Mouse (Mus musculus): ENCODE data around the gene Grin1. TPM values are rescaled to one million over a fixed set of nuclear protein-coding genes. Genes with fewer than 3 reads are reported as not detected.

Gene Grin1
- polyA plus RNA-seq, 1 experiment = 0.09 TPM

DNA sequence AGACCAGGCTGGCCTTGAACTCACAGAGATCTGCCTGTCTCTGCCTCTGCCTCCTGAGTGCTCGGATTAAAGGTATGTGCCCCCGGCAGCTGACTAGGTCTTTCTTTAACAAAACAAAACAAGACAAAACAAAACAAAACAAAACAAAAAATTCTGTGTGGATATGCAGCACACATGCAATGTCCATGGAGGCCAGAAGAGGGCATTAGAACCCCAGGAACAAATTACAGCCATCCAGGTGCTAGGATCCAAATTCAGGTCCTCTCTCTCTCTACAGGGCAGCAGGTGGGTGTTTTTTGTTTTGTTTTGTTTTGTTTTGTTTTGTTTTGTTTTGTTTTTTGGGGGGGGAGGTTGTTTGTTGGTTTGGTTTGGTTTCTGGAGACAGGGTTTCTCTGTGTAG, 60.1 kb downstream of the Grin1 start:
- TF ChIP-seq GATA1 (IDR thresholded peaks at IDR 0.05; ENCODE audit: low read length) = no peak

DNA sequence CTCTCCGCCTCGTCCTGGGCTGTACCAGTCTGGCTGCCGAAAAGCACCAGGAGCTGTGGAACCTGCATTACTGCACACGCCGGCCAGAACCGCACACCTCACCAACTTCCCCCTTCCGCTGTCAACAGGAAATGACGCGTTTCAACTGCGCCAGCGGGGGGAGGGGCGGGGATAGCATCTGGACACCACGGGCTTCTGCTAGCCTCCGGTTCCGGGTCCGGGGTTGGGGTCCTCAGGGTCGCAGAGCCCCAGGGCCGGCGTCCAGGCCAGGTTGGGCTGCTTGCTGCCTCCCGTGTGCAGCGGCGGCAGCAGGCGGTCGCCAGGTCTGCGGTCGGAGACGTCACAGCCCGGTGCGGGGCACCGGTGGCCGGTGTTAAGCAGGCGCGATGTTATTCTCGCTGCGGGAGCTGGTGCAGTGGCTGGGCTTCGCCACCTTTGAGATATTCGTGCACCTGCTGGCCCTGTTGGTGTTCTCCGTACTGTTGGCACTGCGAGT, 63.7 kb downstream of the Grin1 start, which contains the start of gene Tmem203:
Tmem203 (plus strand) TSS at position 156 of the 496 bp plus-strand sequence.
- TF ChIP-seq GATA1 (IDR thresholded peaks at IDR 0.05; ENCODE audit: low read length) = no peak

DNA sequence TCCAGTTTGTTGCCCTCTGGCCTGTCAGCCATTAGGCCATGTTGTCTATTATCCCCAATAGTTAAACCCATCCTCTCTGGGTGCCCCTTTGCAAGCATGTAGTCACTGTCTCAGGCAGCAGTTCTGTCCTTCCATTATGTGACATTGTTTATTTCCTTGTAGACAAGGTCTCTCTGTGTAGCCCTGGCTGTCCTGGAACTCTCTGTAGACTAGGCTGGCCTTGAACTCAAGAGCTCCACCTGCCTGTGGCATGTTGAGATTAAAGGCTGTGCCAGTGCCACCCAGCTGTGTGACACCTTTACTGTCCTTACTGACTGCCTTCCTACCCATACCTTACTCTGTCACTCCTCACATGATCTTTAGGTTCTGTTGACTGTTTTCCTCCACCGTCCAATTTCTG, 66.7 kb downstream of the Grin1 start:
- TF ChIP-seq GATA1 (IDR thresholded peaks at IDR 0.05; ENCODE audit: low read length) = no peak

DNA sequence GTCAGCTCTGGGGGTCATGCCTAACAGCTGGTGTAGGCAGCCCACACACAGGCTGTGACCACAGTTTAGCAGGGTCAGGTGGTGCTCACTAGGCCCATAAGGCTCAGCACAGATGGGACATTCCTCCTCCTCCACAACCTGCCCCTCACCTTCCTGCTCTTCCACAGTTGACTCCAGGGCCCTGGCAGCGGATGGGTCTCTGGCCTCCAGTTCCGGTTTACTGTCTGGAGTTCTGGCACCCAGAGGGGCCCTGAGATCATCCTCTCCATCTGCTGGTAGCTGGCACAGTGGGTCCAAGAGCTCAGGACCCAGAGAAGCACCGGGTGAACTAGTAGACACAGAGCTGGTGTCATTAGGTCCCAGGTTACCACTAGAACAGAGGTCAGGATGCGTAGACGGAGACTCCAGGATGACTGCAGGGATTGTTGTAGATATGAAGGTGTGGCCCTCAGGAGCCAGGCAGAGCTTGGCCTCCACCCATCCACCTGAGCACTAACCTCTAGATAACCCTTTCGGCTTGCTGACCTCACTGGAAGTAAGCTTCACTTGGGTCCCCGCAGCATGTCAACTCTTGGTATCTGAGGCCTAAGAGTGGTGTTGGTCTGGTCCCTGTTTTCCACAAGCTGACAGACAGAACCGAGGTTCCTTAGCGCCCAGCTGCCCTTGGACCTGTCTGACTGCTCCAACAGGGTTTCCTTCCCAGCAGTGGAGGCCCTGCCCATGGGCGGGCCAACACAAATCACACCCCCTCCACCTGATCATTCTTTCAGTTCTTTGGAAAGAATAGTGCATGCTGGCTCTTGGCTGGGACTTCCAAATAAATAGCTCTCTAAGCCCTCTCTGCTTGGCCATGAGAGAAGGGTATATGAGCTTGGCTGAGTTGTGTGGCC, 72.6 kb downstream of the Grin1 start, which contains the start of gene AL732309.1:
AL732309.1 (minus strand) TSS at position 681 of the 890 bp plus-strand sequence.
- no peak for TF ChIP-seq GATA1 (IDR thresholded peaks at IDR 0.05; ENCODE audit: low read length)

DNA sequence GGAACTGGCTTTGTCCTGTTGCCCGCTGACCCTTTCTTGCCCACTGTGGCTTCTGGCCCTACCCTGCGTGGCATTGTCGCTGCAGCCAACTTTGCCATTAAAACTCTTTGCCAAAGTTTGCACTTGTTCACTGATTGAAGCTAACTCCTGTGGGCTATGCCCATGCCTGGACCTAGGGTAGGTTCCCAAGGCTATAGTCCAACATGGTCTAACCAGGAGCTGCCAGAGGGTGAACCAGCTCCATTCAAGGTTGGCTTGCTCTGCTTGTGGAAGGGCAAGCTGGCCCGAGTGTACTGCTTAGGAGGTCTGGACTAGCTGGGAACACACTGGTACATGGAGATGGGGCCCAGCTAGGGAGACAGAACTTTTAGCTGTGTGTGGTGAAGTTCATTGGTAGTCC, 74.8 kb downstream of the Grin1 start:
- no peak for TF ChIP-seq GATA1 (IDR thresholded peaks at IDR 0.05; ENCODE audit: low read length)

DNA sequence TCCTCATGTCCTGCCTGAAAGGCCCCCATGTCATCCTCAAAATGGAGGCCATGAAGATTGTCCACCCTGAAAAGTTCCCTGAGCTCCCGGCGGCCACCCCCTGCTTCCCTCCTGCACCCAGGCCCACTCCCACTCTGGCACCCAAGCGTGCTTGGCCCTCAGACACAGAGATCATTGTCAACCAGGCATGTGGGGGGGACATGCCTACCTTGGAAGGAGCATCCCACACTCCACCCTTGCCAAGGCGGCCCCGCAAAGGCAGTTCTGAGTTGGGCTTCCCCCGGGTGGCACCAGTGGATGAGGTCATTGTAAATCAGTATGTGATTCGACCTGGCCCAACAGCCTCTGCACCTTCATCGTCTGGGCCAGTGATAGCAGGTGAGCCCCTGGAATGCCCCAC, 75.6 kb downstream of the Grin1 start:
- no peak for TF ChIP-seq GATA1 (IDR thresholded peaks at IDR 0.05; ENCODE audit: low read length)

DNA sequence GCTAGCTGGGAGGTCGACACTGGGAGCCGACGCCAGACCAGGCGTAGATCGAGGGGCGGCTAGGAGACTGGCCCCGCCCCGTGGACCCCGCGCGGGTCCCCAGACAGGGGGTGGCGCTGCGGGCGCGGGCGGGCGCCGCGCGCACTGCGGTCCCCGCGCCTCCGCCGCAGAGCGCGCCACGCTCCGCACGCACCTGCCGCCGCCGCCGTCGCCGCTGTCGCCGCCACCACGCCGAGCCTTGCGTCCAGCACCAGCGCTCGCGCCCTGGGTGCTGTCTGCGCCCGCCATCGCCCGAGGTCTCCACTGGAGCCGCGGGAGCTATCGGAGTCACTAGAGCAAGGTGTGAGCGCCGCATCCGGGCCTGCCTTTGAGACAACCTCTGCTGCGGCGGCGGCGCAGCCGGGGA, 76.9 kb downstream of the Grin1 start, which contains the start of the genes Rnf208 and Cysrt1:
Rnf208 (plus strand) TSS at position 155 of the 406 bp plus-strand sequence.
Cysrt1 (minus strand) TSS at position 352 of the 406 bp plus-strand sequence.
- no peak for TF ChIP-seq GATA1 (IDR thresholded peaks at IDR 0.05; ENCODE audit: low read length)

DNA sequence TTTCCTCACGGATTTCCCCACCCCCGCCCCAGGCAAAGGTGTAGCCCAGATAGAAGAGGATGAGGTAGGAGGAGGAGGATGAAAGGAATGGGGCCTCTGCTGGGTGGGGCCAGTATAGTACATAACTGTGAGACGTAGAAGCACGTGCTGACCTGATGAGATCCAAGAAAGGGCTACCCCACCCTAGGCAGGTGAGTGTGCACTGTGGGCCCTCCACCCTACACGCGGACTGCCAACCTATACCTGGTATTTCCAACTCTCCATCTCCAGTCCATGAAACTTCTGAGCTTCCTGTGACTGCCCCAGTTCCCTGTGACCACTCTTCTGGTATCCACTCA, 77.6 kb downstream of the Grin1 start:
- TF ChIP-seq GATA1 (IDR thresholded peaks at IDR 0.05; ENCODE audit: low read length) = no peak

Other genes starting within 250 kb of the Grin1 start
- gene Entpd8, start 238.9 kb downstream of the Grin1 start, polyA plus RNA-seq (2012) = not detected in 2 replicates
- 0.06 and 0.18 TPM in 2 replicates for gene Noxa1, start 224.0 kb downstream of the Grin1 start, polyA plus RNA-seq (2012)
- gene Nrarp, start 138.4 kb downstream of the Grin1 start, polyA plus RNA-seq (2012) = not detected in 2 replicates
- gene Tor4a, start 122.3 kb downstream of the Grin1 start, polyA plus RNA-seq (2012) = 9.9 and 11.1 TPM in 2 replicates
- gene Nelfb, start 107.7 kb downstream of the Grin1 start, polyA plus RNA-seq (2012) = 26.4 and 34.1 TPM in 2 replicates
- not detected in 2 replicates for gene Stpg3, start 104.5 kb downstream of the Grin1 start, polyA plus RNA-seq (2012)
- gene Fam166a, start 100.4 kb downstream of the Grin1 start, polyA plus RNA-seq (2012) = 0.09 TPM in 1 of 2 replicates, not detected in the other
- gene Tubb4b, start 94.5 kb downstream of the Grin1 start, polyA plus RNA-seq (2012) = 462 and 587 TPM in 2 replicates
- gene Slc34a3, start 84.8 kb downstream of the Grin1 start, polyA plus RNA-seq (2012) = not detected in 2 replicates
- gene Rnf224, start 82.4 kb downstream of the Grin1 start, polyA plus RNA-seq (2012) = 0.04 and 0.10 TPM in 2 replicates
- 23.1 and 29.3 TPM in 2 replicates for gene Rnf208, start 76.9 kb downstream of the Grin1 start, polyA plus RNA-seq (2012)
- not detected in 2 replicates for gene Cysrt1, start 76.7 kb downstream of the Grin1 start, polyA plus RNA-seq (2012)
- gene AL732309.1, start 72.3 kb downstream of the Grin1 start, polyA plus RNA-seq (2012) = 0.97 and 2.3 TPM in 2 replicates
- 11.3 and 16.5 TPM in 2 replicates for gene Tmem203, start 63.7 kb downstream of the Grin1 start, polyA plus RNA-seq (2012)
- 56.1 and 69.7 TPM in 2 replicates for gene Tprn, start 56.6 kb downstream of the Grin1 start, polyA plus RNA-seq (2012)
- 196 and 198 TPM in 2 replicates for gene Ssna1, start 46.7 kb downstream of the Grin1 start, polyA plus RNA-seq (2012)
- 25.4 and 26.3 TPM in 2 replicates for gene Anapc2, start 46.7 kb downstream of the Grin1 start, polyA plus RNA-seq (2012)
- gene Tmem210, start 31.0 kb downstream of the Grin1 start, polyA plus RNA-seq (2012) = not detected in 2 replicates
- gene Lrrc26, start 29.3 kb downstream of the Grin1 start, polyA plus RNA-seq (2012) = not detected in 2 replicates
- gene Man1b1, start 13.2 kb upstream of the Grin1 start, polyA plus RNA-seq (2012) = 18.5 and 26.0 TPM in 2 replicates
- 5.0 and 7.6 TPM in 2 replicates for gene Dpp7, start 37.2 kb upstream of the Grin1 start, polyA plus RNA-seq (2012)
- gene Uap1l1, start 46.5 kb upstream of the Grin1 start, polyA plus RNA-seq (2012) = 36.3 and 46.3 TPM in 2 replicates
- gene Sapcd2, start 53.1 kb upstream of the Grin1 start, polyA plus RNA-seq (2012) = 139 and 187 TPM in 2 replicates
- not detected in 2 replicates for gene Entpd2, start 76.7 kb upstream of the Grin1 start, polyA plus RNA-seq (2012)
- not detected in 2 replicates for gene Npdc1, start 80.2 kb upstream of the Grin1 start, polyA plus RNA-seq (2012)
- gene Fut7, start 104.1 kb upstream of the Grin1 start, polyA plus RNA-seq (2012) = not detected in 2 replicates
- 9.2 and 9.9 TPM in 2 replicates for gene Abca2, start 109.5 kb upstream of the Grin1 start, polyA plus RNA-seq (2012)
- gene Clic3, start 137.7 kb upstream of the Grin1 start, polyA plus RNA-seq (2012) = not detected in 2 replicates
- 39.7 and 40.3 TPM in 2 replicates for gene Paxx, start 141.9 kb upstream of the Grin1 start, polyA plus RNA-seq (2012)
- not detected in 2 replicates for gene Ptgds, start 150.9 kb upstream of the Grin1 start, polyA plus RNA-seq (2012)
- not detected in 2 replicates for gene Lcn12, start 174.7 kb upstream of the Grin1 start, polyA plus RNA-seq (2012)
- 25.8 and 49.8 TPM in 2 replicates for gene Fbxw5, start 181.6 kb upstream of the Grin1 start, polyA plus RNA-seq (2012)
- gene C8g, start 182.5 kb upstream of the Grin1 start, polyA plus RNA-seq (2012) = 0.08 and 0.18 TPM in 2 replicates
- gene Traf2, start 227.8 kb upstream of the Grin1 start, polyA plus RNA-seq (2012) = 5.5 and 9.3 TPM in 2 replicates
- 682 and 940 TPM in 2 replicates for gene Edf1, start 238.7 kb upstream of the Grin1 start, polyA plus RNA-seq (2012)

All from G1E-ER4 (cell line).